Mouse (Mus musculus) CD4-positive, CD25-positive, alpha-beta regulatory T cell, adult 4 months (primary cell): ENCODE results near the gene Galns. TPM values are rescaled to one million over a fixed set of nuclear protein-coding genes. Genes with fewer than 3 reads are reported as not detected.
"Not testable (repeated sequence)": the region's sequence is repeated elsewhere in the genome, so short reads cannot be mapped to it uniquely, and the experiment has no call there.

Source experiments
- ATAC-seq: one replicate; pipeline ENCODE4 v1.8.0; 2017
- polyA plus RNA-seq, 2 experiments: library from polyadenylated mRNA; unstranded; fragments of 100-300 nt; shearing (Covaris generic); gene quantifications; one replicate each; pipeline ENCODE4 v1.2.1; 2017

Galns gene
- polyA plus RNA-seq, 2 experiments from 2014 or later: 8.7 to 12.7 TPM

GRCm38 (mm10) chr8:122633205-122633604 is 21.9 kb upstream of the Galns start:
- ATAC-seq: no peak

GRCm38 (mm10) chr8:122632134-122632533 is 20.9 kb upstream of the Galns start:
- not testable (repeated sequence) for ATAC-seq

GRCm38 (mm10) chr8:122630696-122631095 is 19.4 kb upstream of the Galns start:
- ATAC-seq: no peak

GRCm38 (mm10) chr8:122629388-122629787 is 18.1 kb upstream of the Galns start:
- ATAC-seq: no peak

- ATAC-seq: no peak
Observed at GRCm38 (mm10) chr8:122626896-122627295, 15.6 kb upstream of the Galns start.

- no peak for ATAC-seq
Observed at GRCm38 (mm10) chr8:122625811-122626210, 14.5 kb upstream of the Galns start.

- no peak for ATAC-seq
Observed at GRCm38 (mm10) chr8:122624653-122625052, 13.4 kb upstream of the Galns start.

GRCm38 (mm10) chr8:122623844-122624642 is 12.8 kb upstream of the Galns start:
- ATAC-seq: no peak

- ATAC-seq: no peak
Observed at GRCm38 (mm10) chr8:122622727-122623126, 11.5 kb upstream of the Galns start, which contains the start of gene Pabpn1l. Pabpn1l (minus strand) TSS chr8:122622739.

- ATAC-seq: no peak
Observed at GRCm38 (mm10) chr8:122620446-122620845, 9.2 kb upstream of the Galns start.

- ATAC-seq: no peak
Observed at GRCm38 (mm10) chr8:122618660-122619378, 7.6 kb upstream of the Galns start.

GRCm38 (mm10) chr8:122617947-122618546 is 6.8 kb upstream of the Galns start:
- peak; percentile 82 for ATAC-seq

GRCm38 (mm10) chr8:122616181-122616905 is 5.1 kb upstream of the Galns start:
- no peak for ATAC-seq

- peak; percentile 24 for ATAC-seq
Observed at GRCm38 (mm10) chr8:122610612-122611277, 518 bp downstream of the Galns start.

- ATAC-seq: no peak
Observed at GRCm38 (mm10) chr8:122610209-122610608, 1.1 kb downstream of the Galns start.

- no peak for ATAC-seq
Observed at GRCm38 (mm10) chr8:122606810-122607209, 4.5 kb downstream of the Galns start.

- no peak for ATAC-seq
Observed at GRCm38 (mm10) chr8:122605367-122605766, 5.9 kb downstream of the Galns start.

GRCm38 (mm10) chr8:122604640-122605039 is 6.6 kb downstream of the Galns start:
- ATAC-seq: no peak

- no peak for ATAC-seq
Observed at GRCm38 (mm10) chr8:122600666-122601065, 10.6 kb downstream of the Galns start.

GRCm38 (mm10) chr8:122596031-122596430 is 15.2 kb downstream of the Galns start:
- no peak for ATAC-seq

GRCm38 (mm10) chr8:122593783-122594507 is 17.3 kb downstream of the Galns start:
- ATAC-seq: no peak
